Mouse (Mus musculus) megakaryocyte, embryonic 14.5 days (primary cell): ENCODE measurements around the gene Wdr11.

Source experiments
- FLI1 ChIP-seq: IDR thresholded peaks from 2 replicates; pipeline ENCODE4 v1.6.1; 2012; ENCODE audit warnings: low read length, inconsistent platforms, mixed read lengths
- GATA1 ChIP-seq: IDR thresholded peaks from 3 replicates; pipeline ENCODE4 v1.6.1; 2012; ENCODE audit warnings: mixed read lengths, low read length, inconsistent platforms, borderline replicate concordance

DNA sequence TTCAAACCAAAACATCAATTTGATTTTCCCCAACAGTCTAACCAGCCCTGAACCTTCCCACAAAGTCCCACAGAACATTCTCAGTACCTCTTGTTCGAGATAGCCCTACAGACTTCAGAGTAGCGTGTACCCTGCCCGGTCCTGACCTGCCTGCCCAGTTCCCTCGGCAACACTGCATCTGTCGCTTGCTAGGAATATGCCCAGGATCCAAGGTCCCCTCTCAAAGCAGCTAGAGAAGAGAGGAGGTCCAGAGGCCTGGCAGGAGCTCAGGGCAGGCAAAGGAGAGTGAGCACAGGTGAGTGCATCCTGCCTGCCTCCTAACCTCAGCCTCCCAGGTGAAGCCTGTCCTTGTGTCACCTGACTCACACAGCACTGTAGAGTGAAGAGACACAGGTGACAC is 47.3 kb downstream of the Wdr11 start:
- TF ChIP-seq GATA1 (no peak), FLI1 (no peak)
